Mouse (Mus musculus): ENCODE data around the gene Gm21258.
"Not testable (repeated sequence)": the region's sequence is repeated elsewhere in the genome, so short reads cannot be mapped to it uniquely, and the experiment has no call there.

The Gm21258 gene

DNA sequence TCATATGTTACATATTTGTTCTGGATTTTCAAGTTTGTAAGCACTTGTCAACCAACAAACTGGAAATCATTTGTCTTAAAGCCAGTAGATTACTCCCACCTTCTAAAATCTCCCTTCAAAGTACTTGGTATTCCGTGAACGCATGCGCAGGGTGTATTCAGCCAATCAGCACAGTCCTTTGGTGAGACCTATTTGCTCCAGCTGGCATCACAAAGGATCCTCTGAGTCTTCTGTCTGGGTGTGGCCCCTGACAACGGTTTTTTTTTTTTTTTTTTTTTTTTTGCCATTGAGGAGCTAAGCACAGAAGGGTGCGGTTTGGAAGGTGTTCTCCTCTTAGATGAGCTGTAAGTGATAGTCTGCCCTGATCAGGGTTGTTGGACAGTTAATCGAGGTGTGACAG lies at the start of gene Gm21258:
Gm21258 (plus strand) TSS at position 301 of the 400 bp plus-strand sequence.
- not testable (repeated sequence) for DNase-seq (ENCODE audit: low read depth, low spot score)

All from telencephalon, adult 2 months (tissue).